Mouse (Mus musculus) retina, postnatal 7 days (tissue): Measurements from ENCODE around the gene Pcif1.
A peak's percentile ranks its signal among the peaks of the same experiment; 100 is the strongest.

Experiments
- DNase-seq: peaks from one replicate; pipeline ENCODE4 v3.0.0-alpha.2; 2012; ENCODE audit warnings: low read depth, low spot score

Gene Pcif1

DNA sequence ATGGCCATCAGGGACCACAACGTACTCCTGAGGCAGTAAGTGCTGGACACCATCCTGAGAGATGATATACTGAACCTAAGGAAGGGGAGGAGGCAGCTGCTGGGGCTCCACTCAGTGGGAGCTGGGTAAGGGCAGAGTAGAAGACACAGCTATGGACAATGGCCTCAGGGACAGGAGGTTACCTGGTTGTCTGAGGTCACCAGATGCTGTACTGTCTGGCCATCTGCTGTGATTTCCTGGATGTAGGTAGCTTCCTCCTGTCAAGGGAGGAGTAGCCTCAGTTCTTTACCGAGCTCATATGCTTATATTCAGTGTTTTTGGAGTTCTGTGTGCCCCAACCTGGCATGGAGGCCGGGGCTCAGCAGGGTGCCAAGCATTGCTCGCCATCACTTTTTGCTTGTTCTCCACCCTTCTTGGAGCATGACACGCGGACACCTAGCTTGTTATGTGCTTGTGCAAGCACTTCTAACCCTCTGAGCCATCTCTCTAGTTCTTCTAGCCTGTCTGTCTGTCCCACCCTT is 13.7 kb downstream of the Pcif1 start:
- DNase-seq: no peak

DNA sequence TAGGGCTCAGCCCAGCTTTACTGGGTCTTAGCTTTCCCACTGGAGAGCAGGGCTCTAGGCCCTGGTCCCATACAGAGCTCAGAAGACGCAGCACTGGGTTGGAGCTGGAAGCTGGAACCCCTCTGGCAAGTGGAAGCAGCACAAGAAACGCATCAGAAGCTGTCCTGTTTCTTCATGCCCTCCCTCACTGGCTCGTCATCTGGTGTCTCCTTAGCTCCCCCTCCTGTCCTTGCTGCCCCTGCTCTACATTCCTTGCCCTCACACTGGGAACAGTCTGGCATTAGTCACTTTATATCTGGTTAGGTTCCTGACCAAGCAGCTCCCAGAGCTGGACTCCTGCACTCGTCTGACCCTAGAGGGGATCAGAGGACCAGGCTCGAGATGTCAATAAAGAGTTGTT is 14.9 kb downstream of the Pcif1 start:
- DNase-seq: no peak

DNA sequence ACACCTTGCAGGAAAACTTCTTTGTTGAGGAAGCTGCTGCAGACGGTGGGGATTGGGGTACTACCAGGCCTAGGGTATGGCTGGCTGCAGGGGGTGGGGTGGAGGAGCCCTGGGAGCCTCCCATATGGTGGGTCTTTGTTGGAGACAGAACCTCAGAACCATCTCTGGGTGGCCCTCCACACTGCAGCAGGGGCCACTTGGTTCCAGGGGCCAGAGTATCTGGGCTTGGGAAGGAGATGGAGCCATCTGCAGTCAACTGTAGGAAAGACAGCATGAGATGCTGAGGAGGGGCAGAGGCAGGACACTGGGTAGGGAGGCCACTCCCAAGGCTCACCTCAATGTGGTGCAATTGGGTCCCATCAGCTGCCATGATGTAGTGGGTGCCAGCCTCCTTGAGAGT is 15.5 kb downstream of the Pcif1 start:
- DNase-seq: no peak

DNA sequence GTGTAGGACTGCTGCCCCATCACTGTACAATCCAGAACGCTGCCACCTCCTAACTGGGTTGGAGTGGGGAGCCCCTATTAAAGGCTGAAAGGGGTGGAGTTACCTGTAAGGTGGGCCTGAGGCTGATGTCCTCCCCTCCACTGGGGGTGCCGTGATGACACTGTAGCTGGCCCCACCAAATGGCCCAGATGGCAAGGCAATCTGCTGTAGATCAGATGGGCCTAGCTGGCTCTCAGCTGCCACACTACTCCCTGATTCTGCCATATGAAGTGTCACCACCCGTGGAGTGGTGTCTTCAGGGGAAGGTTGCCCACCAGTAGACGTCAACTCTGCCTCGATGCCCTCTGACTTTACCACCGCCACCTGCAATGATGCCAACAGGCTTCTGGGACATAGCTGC is 16.8 kb downstream of the Pcif1 start:
- DNase-seq: no peak

DNA sequence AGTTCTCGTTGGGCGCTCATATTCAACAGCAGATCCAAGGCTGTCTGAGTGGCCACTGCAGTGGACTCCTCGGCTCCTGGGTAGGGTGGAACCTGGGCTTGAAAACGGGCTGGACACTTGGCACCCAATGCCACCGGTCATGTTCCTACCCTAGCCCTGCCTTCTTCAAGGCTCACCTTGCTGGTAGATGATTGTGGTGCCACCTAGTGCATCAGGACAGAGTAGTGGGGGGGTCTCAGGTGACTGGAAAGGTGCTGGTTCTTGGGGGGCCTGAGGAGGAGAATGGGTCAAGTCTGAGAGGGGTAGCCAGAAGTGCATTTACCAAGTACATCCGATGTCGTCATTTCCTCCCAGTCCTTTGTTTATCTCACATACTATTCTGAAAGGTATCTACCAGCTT is 18.9 kb downstream of the Pcif1 start:
- DNase-seq: no peak

DNA sequence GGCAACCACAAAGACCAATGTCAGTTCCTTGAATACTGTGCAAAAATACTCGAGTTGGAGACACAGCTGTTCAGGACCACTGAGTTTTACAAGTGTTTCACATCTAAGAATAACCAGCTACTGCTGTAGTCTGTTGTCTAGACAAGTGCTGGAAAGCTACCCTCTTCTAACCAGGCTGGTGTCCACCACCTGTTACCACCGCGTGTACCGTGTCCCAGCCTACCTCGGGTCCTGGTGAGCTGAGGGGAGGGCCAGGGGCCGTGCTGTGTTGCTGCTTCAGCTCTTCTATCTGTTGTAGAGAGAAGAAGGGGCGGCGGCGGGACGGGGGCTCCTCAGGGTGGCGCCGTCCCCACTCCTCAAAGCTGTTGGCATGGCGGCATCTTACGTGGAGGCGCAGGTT is 19.9 kb downstream of the Pcif1 start:
- DNase-seq: no peak

DNA sequence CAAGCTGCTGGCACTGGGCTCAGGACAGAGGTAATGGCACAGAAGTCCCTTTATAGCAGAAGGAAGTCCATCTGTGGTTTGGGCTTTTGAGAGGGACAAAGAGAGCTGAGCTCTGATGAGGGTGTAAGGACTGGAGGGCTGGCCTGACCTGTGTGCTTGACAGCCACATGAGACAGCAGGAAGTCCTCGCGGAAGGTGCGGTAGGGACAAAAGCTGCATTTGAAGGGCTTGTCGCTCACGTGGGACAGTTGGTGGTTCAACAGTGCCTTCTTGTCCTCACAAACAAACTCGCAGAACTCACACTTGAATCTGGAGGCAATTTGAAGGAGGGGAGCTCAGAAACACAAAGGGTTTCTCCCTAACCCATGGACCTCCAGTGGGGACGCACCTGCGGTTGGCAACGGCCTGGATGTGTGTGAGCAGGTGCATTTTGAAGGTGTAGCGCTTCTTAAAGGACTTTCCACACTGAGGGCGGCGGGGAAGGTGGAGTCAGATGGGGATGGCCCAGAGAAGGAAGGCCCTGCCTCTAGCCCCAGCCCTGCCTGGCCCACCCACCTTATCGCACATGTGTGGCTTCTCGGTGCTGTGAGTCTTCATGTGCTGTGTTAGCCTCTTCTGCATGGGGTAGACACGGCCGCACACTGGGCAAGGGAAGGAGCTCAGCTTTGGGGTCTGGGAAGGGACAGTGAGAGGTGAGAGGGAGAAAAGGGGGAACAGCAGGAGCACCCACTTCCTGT is 20.8 kb downstream of the Pcif1 start:
- DNase-seq: no peak

DNA sequence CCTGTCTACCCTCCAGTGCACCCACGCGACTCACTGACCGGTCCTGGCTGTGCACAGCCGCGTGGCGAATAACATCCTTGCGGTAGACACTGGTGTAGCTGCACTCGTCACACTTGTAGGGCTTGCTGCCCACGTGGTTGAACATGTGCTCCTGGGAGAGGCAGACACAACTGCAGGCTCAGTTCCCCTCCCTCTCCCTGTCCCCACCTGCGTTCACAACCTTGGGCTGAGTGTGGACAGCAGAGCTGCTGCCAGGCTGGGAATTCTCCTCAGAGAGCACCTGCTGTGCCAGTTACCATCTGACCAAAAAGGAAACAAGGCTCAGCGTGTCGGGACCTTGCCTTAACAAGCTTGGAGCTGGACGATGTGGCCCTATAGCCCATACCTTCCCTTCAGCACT is 22.3 kb downstream of the Pcif1 start:
- DNase-seq: no peak

DNA sequence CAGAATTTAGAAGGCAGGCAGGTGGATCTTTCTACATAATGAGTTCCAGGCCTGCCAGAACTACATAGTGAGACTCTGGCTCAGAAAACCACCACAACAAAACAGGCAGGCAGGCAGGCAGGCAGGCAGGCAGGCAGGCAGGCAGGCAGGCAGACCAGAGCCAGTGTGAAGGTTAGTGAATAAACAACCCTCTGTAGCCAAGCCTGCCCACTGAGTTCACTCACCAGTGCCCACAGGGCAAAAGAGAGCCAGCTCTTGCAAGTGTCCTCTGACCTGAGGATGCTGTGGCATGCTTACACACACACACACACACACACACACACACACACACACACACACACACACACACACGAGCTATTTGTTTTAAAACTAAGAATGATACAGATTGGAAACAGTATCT is 24.4 kb downstream of the Pcif1 start:
- DNase-seq: no peak

DNA sequence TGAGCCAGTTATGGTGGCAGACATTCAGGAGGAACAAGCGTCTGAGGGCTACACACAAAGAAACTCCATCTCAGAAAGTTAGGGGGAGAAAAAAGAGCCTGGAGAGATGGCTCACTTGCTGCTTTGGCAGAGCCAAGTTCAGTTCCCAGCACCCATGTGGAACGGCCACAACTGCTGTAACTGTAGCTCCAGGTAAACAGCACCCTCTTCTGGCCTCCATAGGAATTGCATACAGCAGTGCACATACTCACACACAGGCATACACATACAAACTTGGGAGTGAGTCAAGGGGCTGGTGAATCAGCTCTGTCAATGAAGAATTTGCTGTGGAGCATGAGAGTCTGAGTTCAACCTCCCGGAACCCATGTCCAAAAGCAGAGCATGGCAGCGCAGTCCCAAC is 27.0 kb downstream of the Pcif1 start:
- DNase-seq: no peak

DNA sequence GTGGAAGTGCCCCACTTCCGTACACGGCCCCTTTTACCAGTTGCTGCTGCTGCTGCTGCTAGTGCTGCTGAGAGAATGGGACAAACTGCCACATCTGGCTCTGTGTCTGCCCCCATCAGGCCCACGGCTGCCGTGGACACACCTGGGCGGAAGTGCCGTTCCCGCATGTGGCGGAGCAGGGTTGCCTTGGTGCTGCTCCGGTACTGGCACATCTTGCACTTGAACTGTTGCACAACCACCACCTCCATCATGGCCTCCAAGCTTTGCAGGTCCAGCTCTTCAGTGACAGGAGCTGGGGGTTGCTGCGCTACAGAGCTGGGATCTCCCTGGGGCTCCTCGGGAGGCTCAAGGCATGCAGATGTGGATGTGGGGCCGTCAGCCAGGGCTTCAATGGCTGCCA is 28.4 kb downstream of the Pcif1 start:
- no peak for DNase-seq

DNA sequence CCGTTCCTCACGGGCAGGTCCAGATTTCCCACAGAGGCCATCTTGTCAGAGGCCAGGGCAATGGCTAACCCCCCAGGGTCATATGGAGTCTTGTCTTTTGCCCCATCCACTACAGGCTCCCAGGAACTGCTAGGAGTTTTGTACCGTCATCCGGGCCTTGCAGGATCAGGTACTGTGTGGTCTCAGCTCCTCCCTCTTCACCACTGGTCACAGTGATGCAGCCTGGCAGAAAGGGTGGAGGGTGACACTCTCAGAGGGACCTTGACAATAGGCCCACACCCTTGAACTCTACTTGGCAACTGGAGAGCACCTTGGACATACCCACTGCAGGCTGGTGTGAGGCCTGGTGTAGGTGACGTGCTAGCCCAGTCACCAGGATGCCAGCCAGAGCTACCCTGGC is 28.9 kb downstream of the Pcif1 start:
- no peak for DNase-seq

DNA sequence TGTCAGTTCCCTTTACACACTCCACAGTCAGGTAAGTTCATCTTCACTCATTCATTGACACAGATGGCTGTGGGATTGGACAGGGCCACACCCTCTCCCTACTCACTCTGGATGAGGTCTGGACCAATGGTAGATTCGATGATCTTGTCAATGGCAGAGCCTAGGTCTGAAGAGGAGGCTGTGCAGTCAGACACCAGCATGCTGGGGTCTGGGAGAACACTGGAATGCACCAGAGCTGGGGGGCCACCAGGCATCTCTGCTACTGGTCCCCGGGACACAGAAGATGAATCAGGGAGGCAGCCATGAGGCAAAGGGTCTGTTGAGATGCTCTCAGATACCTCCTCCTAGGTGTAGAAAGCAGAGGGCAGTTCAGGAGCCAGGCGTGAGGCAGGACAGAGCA is 30.0 kb downstream of the Pcif1 start:
- no peak for DNase-seq

DNA sequence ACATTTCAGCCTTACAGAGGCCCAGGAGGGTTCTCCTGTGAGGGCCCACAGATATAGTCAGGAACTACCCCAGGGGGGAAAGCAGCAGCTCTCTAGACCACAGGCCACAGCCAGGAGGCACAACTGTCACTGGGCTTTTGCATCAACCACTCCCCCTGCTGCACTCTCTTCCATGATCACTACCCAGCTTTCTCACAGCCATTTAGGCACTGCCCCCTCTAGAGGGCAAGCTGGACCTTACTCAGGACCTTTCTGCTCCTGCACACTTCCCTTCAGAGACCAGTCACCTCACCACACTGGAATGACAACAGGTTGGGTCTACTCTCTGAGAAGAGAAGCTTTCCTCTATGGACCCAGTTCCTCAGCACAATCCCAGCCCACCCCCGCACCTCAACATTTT is 30.4 kb downstream of the Pcif1 start:
- no peak for DNase-seq

DNA sequence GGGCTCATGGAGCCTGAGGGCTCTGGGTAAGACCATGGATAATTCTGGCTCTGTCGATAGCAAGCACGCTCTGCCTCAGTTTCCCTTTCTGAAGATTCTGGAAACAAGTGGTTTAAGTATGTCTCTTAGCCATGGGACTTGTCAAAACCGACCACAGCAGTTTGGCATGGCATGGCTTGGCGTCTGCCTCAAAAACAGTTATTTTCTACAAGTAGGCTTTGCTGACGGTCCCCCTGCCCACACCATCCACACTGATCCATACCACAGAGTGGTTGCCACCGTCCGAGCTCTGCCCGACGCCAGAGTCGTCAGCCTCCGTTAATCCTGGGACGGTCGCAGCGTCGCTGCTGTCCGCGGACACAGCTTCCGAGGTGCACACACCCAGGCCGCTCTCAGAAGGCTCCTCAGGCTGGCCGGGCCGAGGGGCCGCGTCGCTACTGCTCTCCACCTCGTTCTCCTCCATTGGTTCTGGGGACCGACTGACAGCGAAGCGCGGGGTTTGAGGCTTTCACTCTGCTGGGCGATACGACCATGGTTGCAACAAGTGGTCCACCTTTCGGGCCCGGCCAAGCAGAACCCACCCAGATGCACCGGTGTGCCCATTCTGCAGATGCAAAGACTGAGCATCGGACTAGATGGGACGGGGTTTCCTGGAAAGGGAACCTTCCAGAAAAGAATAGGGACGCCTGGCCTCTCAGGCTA is 31.4 kb downstream of the Pcif1 start:
- no peak for DNase-seq

DNA sequence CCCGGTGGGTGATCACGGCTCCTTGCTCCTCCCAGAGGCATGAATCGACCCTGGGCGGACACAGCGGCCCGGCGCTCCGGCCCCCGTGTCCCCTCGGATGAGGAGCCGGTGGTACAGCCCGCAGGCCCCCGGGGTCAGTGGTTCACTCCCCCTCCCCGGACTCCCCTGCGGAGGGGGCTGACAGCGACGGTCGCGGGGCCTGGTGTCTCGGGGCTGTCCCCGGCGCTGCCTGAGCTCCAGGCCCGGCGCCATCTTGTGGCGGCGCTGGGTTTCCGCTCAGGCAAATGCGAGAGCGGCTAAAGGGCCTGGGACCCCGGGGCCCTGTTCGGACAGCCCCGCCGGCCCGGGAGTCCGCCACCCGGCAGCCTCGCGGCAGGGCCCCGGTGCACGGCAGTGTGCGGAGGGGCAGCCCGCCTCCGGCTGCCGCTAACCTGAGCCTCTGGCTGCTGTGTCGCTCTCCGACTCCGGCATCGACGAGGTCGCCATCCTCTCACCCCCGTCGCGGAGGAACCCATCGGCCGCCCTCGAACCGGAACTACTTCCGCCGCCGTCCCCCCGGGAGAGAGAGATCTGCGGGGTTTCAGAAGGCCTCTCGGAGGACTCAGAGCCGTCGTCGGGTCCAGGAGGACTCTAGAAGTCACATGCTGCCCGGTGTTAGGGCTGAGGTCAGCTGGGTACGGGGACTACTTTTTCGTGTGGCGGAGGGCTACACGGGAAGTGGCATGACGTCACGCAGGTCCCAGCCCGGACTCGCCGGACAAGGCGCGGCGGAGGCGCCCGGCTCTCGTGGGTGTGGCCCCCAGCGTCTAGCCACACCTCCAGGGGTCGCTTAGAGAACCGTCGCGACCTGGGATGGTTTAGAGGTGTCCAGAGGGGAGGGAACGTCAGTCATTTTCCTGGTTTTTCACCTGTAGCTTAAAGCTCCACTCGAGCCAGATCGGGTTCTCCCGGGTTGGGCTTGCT is 32.3 kb downstream of the Pcif1 start, which contains the start of gene Zfp335:
Gene Zfp335 (minus strand): TSS at position 672 of the 963 bp plus-strand sequence.
- peak; percentile 93 for DNase-seq

DNA sequence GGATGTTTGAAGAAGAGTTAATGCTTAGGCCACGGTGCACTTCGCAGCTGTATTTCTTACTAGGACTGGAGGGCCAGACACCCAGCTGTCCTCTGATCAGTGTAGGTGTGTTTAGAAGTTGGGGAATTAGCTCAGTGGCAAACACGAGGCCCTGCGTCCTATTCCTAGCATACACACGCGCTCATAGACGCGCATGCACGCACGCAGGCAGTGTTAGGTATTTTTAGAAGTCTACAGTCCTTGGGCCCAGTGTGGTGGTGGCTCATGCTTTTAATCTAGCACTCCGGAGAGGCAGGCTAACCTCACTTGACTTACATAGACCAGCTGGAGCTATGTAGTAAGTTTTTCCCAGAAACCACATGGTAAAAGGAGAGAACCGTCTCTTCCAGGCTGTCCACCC is 33.0 kb downstream of the Pcif1 start:
- DNase-seq: no peak

DNA sequence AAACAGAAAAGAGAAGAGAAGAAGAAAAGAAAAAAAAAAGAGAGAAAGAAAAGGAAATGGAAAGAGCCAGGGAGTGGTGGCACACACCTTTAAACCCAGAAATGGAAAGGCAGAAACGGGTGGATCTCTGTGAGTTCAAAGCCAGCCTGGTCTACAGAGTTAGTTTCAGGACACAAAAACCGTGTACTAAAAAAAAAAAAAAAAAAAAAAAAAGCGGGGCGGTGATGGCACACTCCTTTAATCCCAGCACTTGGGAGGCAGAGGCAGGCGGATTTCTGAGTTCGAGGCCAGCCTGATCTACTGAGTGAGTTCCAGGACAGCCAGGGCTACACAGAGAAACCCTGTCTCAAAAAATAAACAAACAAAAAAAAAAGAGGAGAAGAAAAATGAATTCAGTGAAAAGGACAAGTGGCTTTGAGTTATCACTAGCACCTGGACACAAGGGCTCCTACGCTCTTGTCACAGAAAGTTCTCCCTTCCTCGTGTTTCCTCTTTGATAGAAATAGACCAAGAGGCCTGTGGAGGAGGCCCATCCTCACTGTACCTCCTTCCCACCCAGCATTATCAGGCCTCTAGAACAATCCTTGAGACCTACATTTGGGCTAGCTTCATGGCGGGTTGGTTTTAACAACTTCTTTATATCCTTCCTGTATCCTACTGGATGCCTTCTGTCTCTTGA is 33.8 kb downstream of the Pcif1 start:
- no peak for DNase-seq

DNA sequence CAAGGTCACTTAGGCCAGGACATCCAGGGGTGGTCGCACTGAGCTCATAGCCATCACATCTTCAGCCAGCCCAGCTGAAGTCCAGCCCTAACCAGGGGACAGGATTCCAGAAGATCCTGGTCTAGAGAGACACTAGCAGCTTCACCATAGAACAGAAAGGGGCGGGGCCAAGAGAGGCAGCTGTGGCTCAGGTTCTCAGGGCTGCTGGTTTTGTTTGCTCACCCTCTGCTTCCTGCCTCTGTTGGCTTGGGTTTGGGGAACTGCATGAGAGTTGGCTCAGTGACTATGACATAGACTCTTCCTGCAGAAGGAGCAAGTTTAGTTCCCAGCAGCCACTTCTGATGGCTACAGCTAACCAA is 34.3 kb downstream of the Pcif1 start:
- DNase-seq: no peak

DNA sequence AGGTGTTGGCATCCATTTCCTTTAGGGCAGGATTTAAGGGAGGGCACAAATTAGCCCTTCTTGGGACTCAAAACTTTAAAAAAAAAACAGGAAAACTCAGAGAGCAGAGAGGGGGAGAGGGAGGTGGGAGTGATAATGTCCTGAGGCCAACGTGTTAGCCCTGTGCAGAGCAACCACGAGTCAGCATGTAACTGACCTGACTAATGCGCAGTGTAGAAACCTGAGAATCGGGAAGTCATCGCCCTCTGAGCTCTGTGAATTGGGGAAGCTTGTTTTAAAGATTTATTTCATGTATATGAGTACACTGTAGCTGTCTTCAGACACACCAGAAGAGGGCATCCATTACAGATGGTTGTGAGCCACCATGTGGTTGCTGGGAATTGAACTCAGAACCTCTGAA is 37.7 kb downstream of the Pcif1 start:
- DNase-seq: no peak

DNA sequence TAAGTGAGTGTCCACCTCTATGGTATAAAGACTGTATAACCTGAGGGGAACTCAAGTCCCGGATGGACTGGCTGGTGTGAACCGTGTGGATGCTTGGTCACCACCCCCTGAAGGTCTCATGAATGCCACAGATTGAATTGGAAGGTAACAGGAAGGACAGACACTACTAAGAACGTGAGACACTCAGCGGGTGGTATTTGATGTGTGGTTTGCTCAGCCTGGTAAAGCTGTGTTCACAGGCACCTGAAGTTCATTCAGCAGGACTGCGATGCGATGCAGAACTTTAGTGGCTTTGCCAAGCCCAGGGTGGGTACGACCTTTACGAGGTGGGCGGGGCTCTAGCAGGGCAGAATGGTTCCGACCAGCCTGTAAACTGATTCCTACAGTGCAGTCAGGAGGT is 38.3 kb downstream of the Pcif1 start:
- DNase-seq: no peak

DNA sequence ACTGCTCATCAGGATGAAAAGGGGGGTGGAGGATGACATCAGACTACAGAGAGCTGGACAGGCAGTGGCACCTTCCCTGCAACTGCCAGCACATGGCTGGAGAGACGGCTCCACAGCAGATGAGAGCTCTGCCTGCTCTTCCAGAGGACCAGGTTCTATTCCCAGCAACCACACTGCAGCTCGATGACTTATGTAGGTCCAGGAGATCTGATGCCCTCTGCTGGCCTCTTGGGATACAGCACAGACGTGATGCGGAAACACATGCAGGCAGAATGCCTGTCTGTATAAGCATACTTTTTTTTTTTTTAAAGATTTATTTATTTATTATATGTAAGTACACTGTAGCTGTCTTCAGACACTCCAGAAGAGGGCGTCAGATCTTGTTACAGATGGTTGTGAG is 39.2 kb downstream of the Pcif1 start:
- DNase-seq: no peak
